Mouse (Mus musculus): Measurements from ENCODE around the gene Rnf182. TPM values are rescaled to one million over a fixed set of nuclear protein-coding genes. Genes with fewer than 3 reads are reported as not detected.

Gene Rnf182
- 2.3 TPM in 1 of 2 replicates, not detected in the other for total RNA-seq (2017)

- peak in 1 of 2 experiments; percentile 75; a peak in 1 of 4 replicates for ATAC-seq (replicated peaks in 1 of 2; ENCODE audit: insufficient read depth in 1 of 2, low FRiP score in 2 of 2, low TSS enrichment in 1 of 2, low read depth in 1 of 2, poor library complexity in 2 of 2, severe bottlenecking in 2 of 2)
Observed at GRCm38 (mm10) chr13:43615577-43616254, at the start of gene Rnf182. Gene Rnf182, plus strand, starts transcription at chr13:43615710.

GRCm38 (mm10) chr13:43566184-43566583 is 49.3 kb upstream of the Rnf182 start:
- no peak for ATAC-seq (replicated peaks in 1 of 2; ENCODE audit: insufficient read depth in 1 of 2, low FRiP score in 2 of 2, low TSS enrichment in 1 of 2, low read depth in 1 of 2, poor library complexity in 2 of 2, severe bottlenecking in 2 of 2)

DNA sequence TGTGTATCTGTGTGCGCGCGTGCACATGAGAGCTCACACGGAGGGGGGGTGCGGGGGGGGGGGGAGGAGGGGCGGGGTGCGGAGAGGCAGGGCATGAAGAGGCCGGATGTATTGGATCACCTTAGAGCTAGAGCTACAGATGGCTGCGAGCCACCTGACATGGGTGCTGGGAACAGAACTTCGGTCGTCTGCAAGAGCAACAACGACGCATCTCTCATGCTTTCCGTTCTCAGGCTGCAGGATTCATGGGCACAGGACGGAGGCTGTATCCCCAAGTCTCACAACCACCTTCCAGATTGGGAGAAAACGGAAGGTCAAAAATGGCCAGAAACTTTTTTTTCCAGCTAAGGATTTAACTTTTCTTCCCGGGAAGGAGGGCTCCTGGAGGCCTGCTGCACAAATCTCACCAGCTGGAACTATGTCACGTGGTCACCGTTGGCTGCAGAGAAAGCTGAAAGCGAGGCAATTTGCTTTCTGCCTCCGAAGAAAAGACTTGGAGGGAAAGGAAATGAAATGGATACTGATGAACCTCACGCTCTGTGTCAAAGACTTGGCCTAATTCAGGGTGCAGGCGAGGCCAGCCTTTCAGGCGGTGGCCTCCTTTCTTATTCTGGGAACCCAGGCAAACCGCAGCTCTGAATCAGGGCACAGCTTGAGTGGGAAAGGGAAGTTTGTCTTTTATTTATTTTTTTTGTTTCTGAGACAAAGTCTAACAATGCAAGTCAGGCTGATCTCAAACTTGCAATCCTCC is 48.2 kb upstream of the Rnf182 start:
- ATAC-seq (replicated peaks in 1 of 2; ENCODE audit: insufficient read depth in 1 of 2, low FRiP score in 2 of 2, low TSS enrichment in 1 of 2, low read depth in 1 of 2, poor library complexity in 2 of 2, severe bottlenecking in 2 of 2) = no peak

DNA sequence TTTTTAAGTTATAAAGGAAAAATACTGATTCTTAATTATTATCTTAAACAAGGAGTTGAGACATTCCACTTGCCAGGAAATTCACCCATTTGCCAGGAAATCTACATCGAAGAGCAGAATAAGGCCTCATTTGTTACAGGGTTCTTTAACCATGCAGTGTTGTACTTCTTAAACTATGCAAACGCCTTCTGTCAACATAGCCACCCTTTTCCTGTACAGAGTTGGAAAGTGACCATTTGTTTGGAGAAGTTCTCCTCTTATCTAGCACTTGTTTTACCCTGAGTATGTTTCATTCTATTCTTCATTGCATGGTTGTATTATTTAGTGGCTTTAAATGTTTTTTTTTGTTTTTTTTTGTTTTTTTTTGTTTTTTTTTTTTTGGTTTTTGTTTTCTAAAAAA is 41.5 kb upstream of the Rnf182 start:
- ATAC-seq (replicated peaks in 1 of 2; ENCODE audit: insufficient read depth in 1 of 2, low FRiP score in 2 of 2, low TSS enrichment in 1 of 2, low read depth in 1 of 2, poor library complexity in 2 of 2, severe bottlenecking in 2 of 2) = no peak

DNA sequence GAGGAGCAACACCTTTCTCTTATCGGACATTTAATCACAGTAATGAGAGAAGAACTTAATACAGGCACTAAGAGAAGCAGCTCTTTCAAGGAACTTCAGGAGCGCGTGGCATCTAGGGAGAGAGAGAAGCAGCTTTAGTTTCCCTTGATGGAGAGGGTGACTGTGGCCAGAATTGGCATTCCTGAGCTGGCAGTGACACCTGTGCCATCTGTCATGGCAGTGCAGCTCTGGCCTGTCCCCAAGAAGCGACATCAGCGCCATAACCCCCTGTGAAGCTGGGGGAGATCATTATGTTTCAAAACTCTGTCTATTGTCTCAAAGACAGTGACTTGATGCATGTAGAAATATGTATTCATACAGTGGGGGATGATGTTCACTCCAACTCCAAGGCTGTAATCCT is 40.1 kb upstream of the Rnf182 start:
- ATAC-seq (replicated peaks in 1 of 2; ENCODE audit: insufficient read depth in 1 of 2, low FRiP score in 2 of 2, low TSS enrichment in 1 of 2, low read depth in 1 of 2, poor library complexity in 2 of 2, severe bottlenecking in 2 of 2) = no peak

DNA sequence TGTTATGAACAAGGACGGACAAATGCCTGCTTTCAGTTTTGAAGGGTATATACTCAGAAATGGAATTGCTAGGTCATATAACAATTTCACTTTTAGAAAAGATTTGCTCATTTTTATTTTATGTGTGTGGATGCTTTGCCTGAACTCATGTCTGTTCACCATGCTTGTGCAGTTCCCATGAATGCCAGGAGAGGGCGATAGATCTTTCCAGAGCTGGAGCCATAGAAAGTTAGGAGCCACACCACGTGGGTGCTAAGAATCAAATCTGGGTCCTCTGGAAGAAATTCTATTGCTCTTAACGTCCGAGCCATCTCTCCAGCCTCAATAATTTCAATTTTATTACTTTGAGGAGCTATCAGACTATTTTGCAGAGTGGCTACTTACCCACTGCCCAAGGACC is 38.3 kb upstream of the Rnf182 start:
- no peak for ATAC-seq (replicated peaks in 1 of 2; ENCODE audit: insufficient read depth in 1 of 2, low FRiP score in 2 of 2, low TSS enrichment in 1 of 2, low read depth in 1 of 2, poor library complexity in 2 of 2, severe bottlenecking in 2 of 2)

DNA sequence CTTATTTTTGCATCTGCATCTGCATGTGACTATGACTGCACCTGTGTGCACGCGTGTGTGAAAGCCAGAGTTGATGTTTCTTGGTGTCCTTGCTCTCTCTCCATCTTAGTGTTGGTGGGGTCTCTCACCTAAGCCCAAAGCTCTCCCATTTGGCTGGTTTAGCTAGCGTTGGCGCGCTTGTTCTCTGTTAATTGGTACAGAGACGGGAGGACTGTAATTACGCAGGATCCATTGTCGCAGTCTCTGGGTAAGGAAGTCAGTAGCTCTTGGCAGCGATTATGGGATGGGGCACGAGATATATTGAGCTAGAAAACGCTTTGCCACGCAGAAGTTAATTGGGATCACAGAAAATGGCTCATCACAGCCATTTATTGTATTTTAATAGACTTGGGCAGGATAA is 37.7 kb upstream of the Rnf182 start:
- no peak for ATAC-seq (replicated peaks in 1 of 2; ENCODE audit: insufficient read depth in 1 of 2, low FRiP score in 2 of 2, low TSS enrichment in 1 of 2, low read depth in 1 of 2, poor library complexity in 2 of 2, severe bottlenecking in 2 of 2)

DNA sequence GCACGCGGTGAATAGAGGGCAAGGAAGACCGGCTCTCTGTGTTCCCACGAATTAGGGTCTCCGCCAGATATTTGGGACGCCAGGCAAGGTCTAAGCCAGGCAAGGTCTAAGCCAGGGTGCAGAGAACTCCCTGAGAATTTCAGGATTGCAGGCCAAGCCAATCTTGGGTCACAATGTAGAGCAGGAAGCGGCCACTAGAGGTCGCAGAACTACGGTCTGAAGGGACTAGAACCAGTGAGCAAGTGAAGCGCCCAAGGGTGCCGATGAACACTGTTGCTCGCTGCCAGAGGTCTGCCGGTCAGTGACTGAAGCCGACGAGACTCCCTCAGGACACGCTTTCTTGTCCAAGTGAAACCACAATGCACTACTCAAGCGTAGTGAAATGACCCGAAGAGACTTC is 35.8 kb upstream of the Rnf182 start:
- ATAC-seq (replicated peaks in 1 of 2; ENCODE audit: insufficient read depth in 1 of 2, low FRiP score in 2 of 2, low TSS enrichment in 1 of 2, low read depth in 1 of 2, poor library complexity in 2 of 2, severe bottlenecking in 2 of 2) = peak; percentile 75 to 78

DNA sequence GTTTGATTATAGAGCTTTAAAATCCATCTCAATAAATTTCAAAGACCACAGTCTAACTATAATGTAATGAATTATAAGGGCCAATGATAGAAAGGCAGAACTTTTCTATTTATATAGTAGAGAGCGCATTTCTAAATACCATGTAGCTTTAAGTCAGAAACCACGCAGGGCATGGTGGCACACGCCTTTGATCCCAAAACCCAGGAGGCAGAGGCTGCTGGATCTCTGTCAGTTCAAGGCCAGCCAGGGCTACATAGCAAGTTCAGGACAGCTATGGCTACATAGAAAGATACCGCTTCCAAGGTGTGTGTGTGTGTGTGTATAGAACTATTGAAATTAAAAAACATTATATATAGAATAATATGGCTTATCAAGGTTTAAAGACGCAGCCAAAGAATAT is 34.8 kb upstream of the Rnf182 start:
- no peak for ATAC-seq (replicated peaks in 1 of 2; ENCODE audit: insufficient read depth in 1 of 2, low FRiP score in 2 of 2, low TSS enrichment in 1 of 2, low read depth in 1 of 2, poor library complexity in 2 of 2, severe bottlenecking in 2 of 2)

GRCm38 (mm10) chr13:43582961-43583360 is 32.5 kb upstream of the Rnf182 start:
- ATAC-seq (replicated peaks in 1 of 2; ENCODE audit: insufficient read depth in 1 of 2, low FRiP score in 2 of 2, low TSS enrichment in 1 of 2, low read depth in 1 of 2, poor library complexity in 2 of 2, severe bottlenecking in 2 of 2) = no peak

DNA sequence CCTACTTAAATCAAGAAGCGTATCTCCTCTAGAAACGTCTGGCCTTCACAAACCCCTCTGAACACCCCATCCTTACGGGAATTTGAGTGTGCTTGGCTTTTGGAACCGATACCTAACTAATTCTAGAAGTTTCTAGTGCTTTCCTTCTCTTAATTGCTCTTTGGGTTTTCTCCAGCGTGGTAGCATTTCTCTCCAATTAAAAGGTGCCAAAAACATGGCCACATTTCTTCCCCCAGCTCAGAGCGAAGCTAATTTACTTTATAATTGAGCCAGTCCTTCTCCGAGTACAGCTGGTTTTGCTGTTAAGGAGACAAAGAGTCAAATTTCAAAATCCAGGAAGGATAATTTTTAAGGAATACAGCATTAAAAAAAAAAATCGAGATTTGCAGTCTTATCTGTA is 32.0 kb upstream of the Rnf182 start:
- no peak for ATAC-seq (replicated peaks in 1 of 2; ENCODE audit: insufficient read depth in 1 of 2, low FRiP score in 2 of 2, low TSS enrichment in 1 of 2, low read depth in 1 of 2, poor library complexity in 2 of 2, severe bottlenecking in 2 of 2)

DNA sequence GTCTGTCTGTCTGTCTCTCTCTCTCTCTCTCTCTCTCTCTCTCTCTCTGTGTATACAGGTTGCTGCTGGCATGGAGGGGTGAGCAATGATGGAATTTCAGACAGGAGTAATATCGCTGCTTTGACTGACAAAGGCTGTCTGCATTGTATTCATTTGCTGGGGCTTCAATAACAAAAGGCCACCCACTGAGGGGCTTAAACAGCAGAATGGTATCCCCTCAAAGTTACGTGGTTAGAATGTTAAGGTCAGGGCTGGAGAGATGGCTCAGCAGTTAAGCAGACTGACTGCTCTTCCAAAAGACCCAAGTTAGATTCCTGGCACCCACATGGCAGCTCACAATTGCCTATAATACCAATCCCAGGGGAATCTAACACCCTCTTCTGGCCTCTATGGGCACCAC is 30.2 kb upstream of the Rnf182 start:
- no peak for ATAC-seq (replicated peaks in 1 of 2; ENCODE audit: insufficient read depth in 1 of 2, low FRiP score in 2 of 2, low TSS enrichment in 1 of 2, low read depth in 1 of 2, poor library complexity in 2 of 2, severe bottlenecking in 2 of 2)

DNA sequence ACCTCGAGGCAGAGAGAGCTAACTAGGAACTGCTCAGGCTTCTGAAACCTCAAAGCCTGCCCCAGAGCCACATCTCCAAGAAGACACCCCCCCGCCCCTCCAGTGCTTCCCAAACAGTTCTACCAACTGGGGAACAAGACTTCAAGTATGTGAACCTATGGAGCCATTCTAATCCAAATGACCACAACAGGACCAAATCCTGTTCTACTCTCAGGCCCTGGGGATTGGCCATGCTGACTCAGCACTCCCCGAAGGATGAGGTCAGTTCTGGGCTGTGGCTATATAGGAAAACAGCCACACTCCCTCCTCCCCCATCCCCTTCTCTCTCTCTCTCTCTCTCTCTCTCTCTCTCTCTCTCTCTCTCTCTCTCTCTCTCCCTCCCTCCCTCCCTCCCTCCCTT is 28.5 kb upstream of the Rnf182 start:
- ATAC-seq (replicated peaks in 1 of 2; ENCODE audit: insufficient read depth in 1 of 2, low FRiP score in 2 of 2, low TSS enrichment in 1 of 2, low read depth in 1 of 2, poor library complexity in 2 of 2, severe bottlenecking in 2 of 2) = no peak

DNA sequence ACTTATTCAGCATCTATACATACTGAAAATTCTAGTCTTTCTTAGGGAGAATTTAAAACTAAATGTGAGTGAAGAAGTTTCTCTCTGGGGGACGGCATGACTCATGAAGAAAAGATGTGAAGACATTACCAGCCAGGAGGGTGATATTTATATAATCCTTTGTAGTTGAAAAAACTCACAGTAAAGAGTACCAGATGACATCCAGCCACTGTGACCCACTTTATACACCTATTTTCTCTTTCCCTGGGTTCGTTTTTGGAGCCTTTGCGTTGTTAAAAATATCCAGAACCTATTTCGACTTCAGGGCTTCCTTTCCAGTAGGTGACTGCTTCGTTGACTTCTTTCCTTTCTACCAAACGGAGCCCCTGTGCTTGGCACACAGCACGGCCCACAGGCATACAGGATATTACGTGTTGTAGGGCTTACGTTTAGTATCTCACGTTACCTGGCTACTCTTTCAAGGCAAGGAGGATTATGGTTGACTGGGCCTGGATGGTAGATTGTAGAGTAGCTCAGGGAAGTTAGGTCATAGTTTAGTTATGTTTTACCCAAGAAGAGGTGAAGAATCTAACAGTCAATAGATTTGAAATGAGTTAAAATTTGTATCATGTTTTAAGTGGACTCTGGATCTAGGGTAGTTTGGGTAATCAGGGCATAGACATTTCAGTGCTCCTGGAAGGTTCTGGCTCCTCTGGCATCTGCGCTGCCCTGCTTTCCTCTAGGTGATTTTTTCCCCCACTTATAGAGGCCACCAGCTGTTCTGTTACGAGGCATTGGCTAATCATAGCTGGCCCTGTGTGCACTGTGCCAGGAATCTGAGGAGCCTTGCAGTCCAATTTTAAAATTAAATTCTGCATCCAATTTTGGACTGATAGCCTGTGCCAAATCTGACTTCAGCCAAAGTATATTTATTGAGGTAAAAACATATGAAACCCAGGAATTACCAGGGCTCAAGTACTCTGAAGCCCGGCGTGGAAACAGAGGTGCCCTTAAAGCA is 27.4 kb upstream of the Rnf182 start:
- no peak for ATAC-seq (replicated peaks in 1 of 2; ENCODE audit: insufficient read depth in 1 of 2, low FRiP score in 2 of 2, low TSS enrichment in 1 of 2, low read depth in 1 of 2, poor library complexity in 2 of 2, severe bottlenecking in 2 of 2)

GRCm38 (mm10) chr13:43591828-43592680 is 23.5 kb upstream of the Rnf182 start:
- ATAC-seq (replicated peaks in 1 of 2; ENCODE audit: insufficient read depth in 1 of 2, low FRiP score in 2 of 2, low TSS enrichment in 1 of 2, low read depth in 1 of 2, poor library complexity in 2 of 2, severe bottlenecking in 2 of 2) = no peak

- no peak for ATAC-seq (replicated peaks in 1 of 2; ENCODE audit: insufficient read depth in 1 of 2, low FRiP score in 2 of 2, low TSS enrichment in 1 of 2, low read depth in 1 of 2, poor library complexity in 2 of 2, severe bottlenecking in 2 of 2)
Observed at GRCm38 (mm10) chr13:43592681-43593068, 22.8 kb upstream of the Rnf182 start.

DNA sequence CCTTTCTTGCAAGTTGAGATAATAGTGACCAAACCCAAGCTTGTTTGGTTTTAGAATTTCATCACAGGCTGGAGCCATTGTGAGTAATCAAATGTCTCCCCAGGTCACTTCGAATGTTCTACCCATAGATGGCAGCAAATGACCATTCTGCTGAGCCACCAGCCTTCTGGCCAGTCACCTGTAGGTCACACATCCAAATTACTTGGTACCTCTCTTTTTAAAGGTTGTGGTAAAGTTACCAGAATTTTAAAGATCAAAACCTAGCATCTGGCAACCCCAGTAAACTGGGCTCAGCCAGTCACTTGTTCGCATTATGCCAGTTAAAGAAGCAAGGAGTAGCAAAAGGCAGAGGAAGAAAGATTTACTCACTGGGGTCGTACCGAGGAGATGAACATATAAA is 19.6 kb upstream of the Rnf182 start:
- peak; percentile 73 to 78; a peak in 2 of 4 replicates for ATAC-seq (replicated peaks in 1 of 2; ENCODE audit: insufficient read depth in 1 of 2, low FRiP score in 2 of 2, low TSS enrichment in 1 of 2, low read depth in 1 of 2, poor library complexity in 2 of 2, severe bottlenecking in 2 of 2)

Data from hematopoietic stem cell, adult 5-6 weeks (primary cell).